Mouse (Mus musculus) 3134 (cell line): Measurements from ENCODE around the gene Cyp2s1.

Experiments used
- DNase-seq: peaks from one replicate; pipeline ENCODE4 v3.0.0-alpha.2; 2011; ENCODE audit warnings: low spot score; ENCODE audit not compliant: insufficient read length; ENCODE audit errors: extremely low read depth

The Cyp2s1 gene

DNA sequence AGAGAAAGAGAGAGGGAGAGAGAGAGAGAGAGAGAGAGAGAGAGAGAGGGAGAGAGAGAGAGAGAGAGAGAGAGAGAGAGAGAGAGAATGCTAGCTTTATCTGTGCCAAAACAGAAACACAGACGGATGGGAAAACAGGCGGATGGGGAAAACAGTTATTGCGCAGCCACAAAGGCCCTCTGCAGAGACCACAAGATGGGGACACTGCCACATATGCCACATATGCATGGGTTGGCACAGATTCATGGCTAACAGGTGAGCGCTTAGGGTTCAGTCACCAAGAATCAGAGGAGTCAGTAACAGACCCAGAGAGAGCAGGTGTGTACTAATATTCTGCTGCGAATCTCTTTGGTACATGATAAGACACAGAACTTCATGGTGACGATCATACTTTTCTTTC, 34.0 kb downstream of the Cyp2s1 start:
- peak; percentile 45 for DNase-seq

DNA sequence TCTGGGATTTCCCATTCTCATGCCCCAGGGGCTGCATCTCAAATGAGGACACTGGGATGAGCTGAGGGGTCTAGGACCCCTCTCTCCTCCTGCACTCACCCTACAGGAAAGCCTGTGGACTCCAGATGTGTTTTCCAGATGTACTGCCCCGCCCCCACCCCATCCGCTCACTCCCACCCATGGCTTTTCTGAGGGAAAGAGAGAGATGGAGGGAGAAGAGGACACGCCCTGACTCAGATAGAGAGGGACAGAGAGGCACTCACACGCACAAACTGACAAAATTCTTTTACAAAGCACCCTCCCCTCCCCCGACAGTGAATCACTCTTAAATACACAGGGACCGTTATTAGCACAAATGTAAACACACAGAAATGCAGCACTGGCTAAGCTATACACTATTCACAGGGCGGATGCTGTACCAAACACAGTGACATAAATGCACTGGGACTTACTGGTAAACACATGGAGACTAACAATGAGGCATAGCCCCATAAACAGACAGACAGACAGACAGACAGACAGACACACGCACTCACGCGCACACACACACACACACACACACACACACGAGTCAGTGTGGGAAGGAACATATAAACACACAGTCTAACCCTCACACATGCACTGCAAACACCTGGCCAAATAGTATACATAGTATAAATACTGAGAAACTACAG, 34.6 kb downstream of the Cyp2s1 start:
- no peak for DNase-seq

DNA sequence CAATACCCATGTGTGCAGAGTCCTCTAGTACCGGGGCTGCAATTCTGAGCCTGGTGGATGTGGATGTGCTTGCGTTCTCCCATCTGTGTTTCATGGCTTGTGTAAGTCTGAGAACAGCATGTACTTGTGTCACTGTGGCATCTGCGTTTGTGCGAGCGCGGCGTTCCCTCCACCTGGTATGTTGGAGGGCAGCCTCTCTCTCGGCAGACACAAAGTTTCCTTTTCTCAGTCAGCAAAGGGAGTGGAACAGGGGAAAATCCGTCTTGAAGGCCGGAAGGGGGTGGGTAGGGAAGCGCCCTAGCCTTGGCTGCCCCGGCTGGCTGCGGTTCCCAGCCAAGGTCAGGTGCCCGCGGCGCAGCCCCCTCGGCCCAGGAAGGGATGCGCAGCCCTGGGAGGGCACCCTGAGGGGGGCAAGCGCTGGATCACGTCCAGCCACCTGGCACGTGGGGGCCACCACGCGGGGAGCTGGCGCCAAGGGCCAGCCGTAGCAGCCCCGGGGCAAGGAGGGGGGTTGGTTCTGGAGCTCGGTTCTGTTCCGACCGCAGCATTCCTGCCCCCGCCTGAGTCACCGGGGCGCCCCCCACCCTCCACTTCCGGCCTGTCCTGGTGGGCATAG, 35.3 kb downstream of the Cyp2s1 start:
- peak; percentile 88 for DNase-seq

DNA sequence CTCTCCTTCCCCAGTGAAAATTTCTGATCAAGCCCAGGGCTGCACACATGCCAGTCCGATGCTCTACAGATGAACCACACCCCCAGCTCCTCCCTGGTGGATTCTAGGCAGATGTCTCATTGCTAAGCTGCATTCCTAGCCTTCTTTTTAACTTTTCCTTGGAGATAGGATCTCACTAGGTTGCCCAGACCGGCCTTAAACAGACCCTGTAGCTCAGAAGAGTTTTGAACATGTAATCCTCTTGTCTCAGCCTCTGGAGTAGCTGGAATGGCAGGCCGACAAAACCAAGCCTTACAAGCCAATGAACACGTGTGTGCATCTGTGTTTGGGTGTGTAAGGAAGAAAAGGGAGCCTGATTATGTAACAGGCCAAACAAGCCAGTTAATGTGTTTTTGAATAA, 36.0 kb downstream of the Cyp2s1 start:
- peak; percentile 51 for DNase-seq

DNA sequence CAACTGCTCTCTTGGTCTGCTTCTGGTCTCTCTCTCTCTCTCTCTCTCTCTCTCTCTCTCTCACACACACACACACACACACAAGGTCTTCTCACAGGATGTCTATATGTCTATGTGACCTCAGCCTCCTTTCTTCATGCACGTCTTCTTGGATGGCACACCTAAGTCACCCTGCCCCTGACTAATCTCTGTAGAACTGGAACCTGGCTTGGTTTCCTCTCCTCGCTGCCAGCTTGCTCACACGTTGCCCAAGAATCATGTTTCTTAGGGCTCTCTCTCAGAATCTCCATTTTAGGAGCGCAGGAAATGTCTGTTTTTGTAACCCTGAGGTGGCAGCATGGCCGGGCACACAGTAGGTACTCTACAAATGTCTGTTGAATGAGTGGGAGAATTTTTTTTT, 36.7 kb downstream of the Cyp2s1 start:
- DNase-seq, result peak; percentile 27

DNA sequence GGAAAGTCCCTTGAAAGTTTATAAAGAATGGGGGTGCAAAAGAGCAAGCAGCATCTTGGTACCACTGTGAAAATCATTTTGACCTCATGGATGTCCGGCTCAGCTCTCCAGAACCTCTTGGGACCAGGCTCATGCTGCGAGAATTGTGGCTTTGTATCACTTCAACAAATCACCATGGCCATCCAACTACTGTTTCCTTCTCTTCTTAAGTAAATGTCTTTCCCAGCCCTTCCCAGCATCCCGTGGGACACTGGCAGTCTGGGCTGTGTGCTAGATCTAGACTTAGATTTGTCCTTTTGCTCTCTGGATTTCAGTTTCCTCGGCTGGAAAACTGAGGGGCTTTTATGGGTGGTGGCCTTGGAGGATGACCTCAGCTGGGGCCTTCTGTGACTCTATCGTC, 48.5 kb downstream of the Cyp2s1 start:
- no peak for DNase-seq

DNA sequence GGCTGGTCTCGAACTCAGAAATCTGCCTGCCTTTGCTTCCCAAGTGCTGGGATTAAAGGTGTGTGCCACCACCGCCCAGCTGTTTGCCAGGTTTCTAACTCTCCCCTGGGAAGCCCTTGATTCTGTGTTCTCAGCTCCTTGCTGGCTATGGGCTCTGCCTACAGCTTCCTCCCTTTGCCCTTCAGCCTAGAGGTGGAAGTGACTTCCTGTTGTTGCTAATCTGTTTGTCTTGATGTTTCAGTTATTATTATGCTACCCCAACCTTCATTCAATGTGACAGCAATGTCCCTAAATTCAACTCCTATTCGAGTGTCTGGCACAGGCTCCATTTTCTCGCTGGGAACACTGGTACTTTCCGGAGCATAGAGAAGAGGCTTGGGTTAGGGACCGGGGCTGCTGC, 50.6 kb downstream of the Cyp2s1 start:
- DNase-seq, result no peak

DNA sequence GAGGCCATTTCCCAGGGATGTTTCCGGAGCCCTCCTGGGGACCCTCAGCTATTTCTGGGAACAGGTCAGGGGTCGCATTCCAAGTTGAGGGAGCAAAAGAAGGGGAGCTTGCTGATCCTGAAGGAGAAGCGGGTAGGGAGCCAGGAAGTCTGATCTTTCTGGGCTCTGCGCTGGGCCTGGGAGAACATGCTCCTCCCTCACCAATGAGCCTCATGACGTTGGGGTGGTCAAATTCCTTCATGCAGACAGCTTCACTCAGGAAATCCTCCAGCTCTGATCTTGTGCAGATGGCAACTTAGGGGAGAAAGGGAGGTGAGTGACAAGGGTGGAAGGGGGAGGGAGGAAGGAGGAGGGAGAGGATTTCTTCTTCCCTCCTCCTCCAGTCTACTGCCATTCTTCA, 52.5 kb downstream of the Cyp2s1 start:
- DNase-seq, result no peak

DNA sequence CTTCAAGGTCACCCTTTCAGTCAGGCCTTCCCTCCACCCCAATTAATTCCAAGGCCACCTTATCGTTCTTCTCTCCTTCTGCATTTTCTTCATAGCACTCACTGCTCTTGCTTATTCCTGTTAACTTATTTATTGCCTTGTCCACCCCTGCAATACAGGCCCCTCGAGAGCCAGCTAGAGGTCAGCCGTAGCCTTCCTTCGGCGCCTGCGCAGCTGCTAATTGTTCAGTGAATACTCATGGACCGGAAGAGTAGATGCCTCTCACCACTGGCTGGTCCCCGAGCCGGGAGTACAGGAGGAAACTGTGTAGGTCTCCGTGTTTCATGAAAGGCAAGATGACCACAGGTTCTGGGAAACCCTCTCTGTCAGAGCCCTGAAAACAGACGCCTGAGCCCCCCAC, 53.0 kb downstream of the Cyp2s1 start:
- DNase-seq, result no peak

DNA sequence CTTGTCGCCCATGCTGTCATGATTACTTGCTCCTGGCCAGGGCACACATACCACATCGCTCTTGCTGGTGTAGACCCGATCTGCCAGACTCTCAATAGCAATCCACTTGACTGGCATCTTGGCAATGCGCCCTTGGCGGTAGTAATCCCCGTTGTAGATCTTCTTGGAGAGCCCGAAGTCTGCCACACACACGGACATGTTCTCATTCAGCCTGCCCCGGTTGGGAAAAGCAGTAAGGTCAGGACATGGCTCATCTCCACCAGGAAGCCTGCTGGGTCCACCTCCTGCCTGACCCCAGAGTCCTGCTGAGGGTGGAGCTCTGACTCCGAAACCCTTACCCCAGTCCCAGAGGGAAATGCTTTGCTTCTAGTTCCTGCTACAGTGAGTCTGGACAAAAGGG, 55.4 kb downstream of the Cyp2s1 start:
- no peak for DNase-seq

DNA sequence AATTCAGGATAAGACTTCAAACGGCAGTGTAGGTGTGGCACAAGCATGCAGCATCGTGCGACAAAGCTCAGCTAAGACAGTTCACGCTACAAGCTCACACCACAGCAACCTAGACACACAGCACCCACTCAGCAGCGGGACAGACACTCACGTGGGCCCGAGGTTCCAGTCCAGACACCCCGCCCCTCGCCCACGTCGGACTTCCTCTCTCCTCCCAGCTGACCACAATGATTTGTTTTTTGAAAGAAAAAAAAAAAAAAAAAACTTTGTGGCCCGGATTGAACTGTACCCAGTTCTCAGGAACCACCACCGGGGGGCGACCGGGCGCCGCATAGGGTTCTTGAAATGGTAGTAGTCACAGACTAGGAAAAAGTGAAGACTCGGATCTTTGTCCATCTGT, 60.7 kb downstream of the Cyp2s1 start:
- peak; percentile 93 for DNase-seq

DNA sequence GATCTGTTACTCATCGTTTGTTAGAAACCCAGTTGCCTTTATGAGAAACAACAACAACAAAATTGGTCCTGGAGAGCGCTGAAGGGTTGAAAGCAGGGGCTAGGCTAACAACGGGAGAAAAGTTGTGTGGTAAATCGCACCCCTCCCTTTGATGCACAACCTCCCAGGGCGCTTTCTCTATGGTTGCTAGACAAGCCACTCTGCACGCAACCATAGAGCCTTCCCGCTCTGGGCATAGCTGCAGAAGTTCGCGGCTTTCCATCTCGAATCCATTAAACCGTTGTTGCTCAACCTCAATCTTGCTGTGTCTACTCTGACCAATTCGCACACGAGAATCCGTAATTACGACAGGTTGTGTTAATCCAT, 61.3 kb downstream of the Cyp2s1 start:
- DNase-seq, result no peak

DNA sequence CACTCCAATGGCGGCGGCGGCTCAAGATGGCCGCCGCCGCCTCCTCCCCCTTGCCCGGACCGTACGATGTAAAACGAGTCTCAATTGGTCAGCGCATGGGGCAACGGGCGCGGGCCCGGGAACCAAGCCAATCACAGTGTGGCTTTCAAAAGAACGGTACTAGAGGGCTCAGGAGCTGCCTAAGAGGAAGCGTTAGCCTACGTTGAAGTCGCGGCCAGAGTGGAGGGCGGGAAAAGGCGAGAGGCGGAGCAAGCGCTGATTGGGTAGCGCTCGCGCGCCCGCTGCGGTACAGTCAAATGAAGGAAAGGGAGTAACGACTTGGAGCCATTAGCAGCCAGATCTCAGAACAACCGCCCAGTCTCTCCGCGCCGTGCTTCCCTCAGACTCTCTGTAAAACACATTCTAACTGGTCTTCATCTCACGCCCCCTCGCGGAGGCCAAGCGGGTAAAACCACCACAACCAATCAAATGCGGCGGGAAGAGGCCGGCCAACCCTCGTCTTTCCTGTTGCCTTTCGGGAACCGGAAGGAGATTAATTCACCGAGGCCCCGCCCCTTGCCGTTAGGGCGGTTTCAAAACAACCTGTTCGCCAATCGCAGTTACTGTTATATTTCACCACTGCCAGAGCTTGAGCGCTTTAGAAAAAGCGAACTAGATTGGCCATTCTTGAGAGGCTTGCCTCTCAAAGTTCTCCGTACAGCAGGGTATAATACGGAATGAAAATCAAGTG, 61.8 kb downstream of the Cyp2s1 start, which contains the start of gene Hnrnpul1:
Gene Hnrnpul1 (minus strand): TSS at position 20 of the 730 bp plus-strand sequence.
- DNase-seq, result peak; percentile 99

DNA sequence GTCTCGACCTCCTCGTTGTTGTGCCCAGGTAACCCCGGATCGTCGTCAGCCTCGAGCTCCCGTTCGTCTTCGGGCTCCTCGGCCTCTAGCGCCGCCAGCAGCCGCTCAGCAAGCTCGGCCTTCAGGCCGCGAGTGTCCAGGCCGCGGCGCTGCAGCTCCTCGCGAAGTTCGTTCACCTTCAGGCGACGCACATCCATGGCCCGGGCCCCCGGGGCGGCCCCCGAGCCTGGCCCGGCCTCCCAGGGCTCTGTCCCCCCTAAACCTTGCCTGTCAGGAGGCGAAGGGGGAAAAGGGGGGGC, 62.3 kb downstream of the Cyp2s1 start:
- DNase-seq, result no peak

DNA sequence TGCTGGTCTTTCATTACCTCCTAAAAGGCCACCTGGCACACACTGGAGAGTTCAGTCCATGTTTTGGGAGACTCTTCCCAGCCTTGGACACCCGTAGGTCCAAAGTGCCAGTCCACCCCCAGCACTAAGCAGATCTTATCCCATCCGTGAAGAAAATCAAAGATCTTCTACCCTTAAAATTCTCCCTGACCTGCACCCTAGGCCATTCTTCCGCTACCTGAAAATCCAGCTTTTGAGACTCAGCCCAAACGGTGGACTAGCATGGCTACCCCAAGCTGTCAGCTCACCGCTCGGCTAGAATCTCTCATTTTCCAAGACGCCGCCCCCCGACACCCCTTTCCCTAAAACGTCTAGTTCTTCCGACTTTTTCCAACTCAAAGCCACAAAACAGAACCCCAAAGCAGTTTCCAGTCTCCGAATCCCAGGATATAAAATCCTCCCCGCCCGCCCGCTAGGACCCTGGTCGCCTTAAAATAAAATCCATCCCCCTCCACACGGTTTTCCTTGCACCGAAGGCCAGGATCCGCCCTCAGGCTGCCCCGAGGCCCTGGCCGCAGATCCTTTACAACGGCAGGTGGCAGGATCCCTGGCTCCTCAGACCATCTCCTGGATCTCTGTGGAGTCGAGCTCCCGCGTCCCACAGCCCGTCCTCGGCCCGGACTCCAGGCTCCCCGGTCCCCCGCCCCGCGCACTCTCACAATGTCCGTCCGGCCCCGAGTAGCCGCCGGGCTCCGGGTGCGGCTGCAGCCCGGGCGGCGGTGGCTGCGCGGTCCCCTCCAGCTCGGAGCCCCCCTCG, 62.9 kb downstream of the Cyp2s1 start:
- DNase-seq, result no peak

DNA sequence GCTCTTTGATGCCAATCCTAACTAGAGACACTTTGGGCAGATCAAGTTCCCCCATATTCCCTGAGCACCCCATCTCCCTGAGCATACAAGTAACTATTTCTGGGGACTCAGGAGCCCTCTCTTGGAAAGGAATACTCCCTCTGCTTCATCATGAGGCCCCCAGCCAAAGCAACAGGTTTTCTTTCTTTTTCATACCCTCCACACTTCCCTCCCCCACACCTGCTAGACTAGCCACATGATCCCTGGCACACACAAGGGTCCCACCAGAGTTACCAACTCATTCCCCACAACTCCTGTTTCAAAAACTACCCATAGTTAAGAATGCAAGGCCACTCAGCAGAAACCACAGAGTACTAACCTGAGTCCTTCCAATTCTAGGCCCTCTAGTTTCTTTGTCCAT, 63.6 kb downstream of the Cyp2s1 start:
- DNase-seq, result no peak
